Mouse (Mus musculus): ENCODE data around the gene Batf3. TPM values are rescaled to one million over a fixed set of nuclear protein-coding genes. Genes with fewer than 3 reads are reported as not detected.

Batf3 gene
- 4.5 and 4.7 TPM in 2 replicates for polyA plus RNA-seq (2012; rRNA removed)

GRCm38 (mm10) chr1:191097802-191098747 lies at the start of gene Batf3:
Batf3 (plus strand) TSS chr1:191097847.
- peak; percentile 33 for DNase-seq (ENCODE audit: low spot score)

DNA sequence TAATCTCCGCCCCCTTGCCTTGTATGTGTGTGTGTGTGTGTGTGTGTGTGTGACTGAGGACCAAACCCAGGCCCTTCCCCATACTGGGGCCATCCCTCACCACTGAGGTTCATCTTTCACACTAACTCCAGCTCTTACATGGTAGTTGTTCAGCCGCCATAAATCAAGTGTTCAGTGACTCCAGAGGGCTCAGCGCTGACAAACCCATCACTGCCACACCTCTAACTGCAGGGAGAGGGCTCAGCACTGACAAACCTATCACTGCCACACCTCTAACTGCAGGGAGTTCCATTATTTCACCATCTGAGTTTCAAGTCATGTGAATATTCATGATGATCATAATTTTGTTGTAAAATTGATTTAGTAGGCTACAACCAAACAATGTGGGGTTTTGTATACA lies 44.1 kb upstream of the Batf3 start:
- DNase-seq (ENCODE audit: low spot score), result no peak

DNA sequence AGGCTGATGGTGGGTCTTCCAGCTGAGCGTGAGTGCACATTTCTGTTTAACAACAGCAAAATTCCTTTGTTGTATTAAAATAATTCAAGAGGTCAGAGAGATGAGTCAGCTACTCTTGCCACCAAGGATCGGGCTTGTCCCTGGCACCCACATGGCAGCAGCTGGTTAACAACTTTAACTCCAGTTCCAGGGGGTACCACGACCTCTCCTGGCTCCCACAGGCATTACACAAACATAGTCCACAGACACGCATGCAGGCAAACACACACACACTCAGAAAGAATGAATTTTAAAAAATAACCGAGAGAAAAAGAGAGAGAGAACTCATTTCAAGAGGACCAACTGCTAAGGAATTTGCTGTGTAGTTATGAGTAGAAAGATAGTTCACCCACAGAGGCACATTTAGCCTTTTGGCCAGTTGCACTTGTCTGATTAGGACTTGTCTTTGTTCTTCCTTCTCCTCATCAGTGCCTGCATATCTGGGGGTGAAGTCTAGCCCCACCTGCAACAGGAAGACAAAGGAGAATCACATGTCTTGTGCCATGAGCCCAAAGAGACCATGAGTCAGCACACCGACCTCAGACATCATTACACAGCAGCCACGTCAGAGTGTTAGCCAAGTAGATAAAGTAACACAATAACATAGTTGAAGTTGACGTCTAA lies 42.6 kb upstream of the Batf3 start:
- DNase-seq (ENCODE audit: low spot score), result no peak

- DNase-seq (ENCODE audit: low spot score), result no peak
Observed at GRCm38 (mm10) chr1:191055533-191055873, 42.1 kb upstream of the Batf3 start.

DNA sequence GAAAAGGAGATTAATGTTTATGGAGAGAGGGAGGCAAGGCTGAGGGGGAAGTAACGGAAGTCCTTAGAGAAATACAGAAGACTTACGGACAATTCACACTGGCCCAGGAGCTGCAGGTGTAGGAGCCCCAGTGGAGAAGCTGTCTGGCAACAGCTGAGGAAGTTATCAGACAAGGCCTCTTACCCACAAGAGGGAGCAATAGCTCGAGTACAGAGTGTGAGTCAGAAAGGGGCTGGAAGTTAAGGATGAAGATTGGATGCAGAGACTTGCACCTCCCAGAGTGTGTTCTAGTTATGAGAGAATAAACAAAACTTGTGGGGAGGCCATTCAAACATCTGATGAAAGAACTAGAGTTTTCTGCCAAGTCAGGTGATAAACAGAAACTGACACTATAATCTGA lies 40.2 kb upstream of the Batf3 start:
- no peak for DNase-seq (ENCODE audit: low spot score)

GRCm38 (mm10) chr1:191062241-191062780 lies 35.3 kb upstream of the Batf3 start:
- DNase-seq (ENCODE audit: low spot score), result no peak

DNA sequence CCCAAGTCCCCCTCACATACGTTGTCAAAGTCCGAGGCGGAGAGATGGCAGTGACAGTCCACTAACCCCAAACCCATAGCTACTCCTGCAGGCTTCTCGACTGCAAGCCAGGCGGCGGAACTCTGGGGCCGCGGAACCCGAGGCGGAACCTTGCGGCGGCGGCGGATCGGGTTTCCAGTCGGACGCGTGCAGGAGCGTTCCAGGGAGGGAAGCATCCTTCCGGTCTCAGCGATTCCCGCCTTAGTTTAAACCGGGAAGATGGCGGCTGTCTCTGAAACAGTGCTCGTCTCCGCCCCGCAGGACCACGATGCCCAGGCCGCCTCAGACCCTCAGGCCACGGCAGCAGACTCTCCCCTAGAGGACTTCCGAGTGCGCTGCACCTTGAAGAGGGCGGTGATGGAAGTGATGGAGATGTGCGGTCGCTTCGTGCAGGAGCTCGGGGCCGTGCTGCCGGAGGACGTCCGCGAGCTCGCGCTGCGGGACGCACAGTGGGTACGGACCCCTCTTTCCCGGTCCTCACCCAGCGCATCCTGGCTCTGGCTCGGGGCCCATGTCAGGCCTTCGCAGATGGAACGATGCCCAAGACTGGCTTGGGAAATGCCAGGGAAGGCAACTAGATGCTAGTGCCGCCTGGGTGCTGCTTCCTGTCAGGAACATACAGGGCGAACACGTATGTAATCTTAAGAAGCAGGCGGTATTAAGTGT lies 34.7 kb upstream of the Batf3 start, which contains the start of the genes Tatdn3 and Nsl1:
TSS of gene Tatdn3 (minus strand) at position 152 of the 705 bp plus-strand sequence.
TSS of gene Nsl1 (plus strand) at position 232 of the 705 bp plus-strand sequence.
- DNase-seq (ENCODE audit: low spot score), result peak; percentile 96

DNA sequence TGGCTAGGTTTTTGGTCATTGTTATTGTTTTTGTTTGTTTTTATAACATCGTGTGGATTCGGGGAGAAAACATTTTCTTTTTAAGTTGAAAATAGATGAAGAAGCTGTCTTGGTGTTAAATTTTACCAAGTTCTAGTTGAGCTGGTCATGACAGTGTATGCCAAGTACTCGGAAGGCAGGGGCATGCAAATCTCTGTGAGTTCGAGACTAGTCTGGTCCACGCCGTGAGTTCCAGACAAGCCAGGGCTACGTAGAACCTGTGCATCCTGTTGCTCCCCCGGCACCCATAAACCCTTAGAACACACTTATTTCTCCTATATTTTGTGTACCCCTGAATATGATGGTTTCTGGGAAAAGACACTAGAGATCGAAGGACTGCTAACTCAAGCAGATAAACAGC lies 33.9 kb upstream of the Batf3 start:
- no peak for DNase-seq (ENCODE audit: low spot score)

GRCm38 (mm10) chr1:191064535-191064934 lies 33.1 kb upstream of the Batf3 start:
- DNase-seq (ENCODE audit: low spot score), result no peak

GRCm38 (mm10) chr1:191065188-191065587 lies 32.5 kb upstream of the Batf3 start:
- DNase-seq (ENCODE audit: low spot score), result no peak

DNA sequence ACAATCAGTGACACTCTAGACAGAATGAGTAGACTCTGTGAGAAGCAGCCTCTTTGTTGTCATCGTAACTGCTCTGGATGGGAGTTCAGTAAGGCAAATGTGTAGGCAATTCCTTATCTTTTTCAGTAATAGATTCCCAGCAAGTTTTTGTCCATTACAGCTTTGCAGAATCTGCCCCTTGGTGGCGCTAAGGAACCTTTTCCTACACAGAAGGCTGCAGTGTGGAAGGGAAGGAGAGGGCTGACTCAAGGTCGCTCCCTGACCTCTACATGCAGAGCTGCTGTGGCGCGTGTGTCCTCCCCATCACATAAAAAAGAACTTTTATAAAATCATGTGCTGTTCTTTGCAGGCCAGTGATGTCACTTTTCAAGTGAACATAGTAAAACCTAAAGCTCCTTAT lies 29.3 kb upstream of the Batf3 start:
- no peak for DNase-seq (ENCODE audit: low spot score)

DNA sequence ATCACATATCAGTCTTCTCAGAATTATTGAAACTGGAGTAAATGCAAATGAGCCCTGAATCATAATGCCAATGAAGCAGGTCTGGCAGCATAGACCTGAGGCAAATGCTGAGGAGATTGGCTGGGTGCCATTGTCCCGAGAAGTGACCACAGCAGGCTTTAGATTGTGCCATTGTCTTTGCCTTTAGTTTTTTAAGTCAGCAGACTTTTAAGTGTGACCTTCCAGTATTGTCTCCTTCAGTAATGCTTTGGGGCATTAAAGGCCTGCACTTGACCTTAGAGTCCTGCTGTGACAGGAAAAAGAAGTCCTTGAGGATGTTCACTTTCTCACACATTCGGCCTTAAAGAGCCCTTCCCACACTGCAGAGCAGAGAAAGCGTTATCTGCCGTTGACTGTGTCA lies 27.4 kb upstream of the Batf3 start:
- DNase-seq (ENCODE audit: low spot score), result no peak

DNA sequence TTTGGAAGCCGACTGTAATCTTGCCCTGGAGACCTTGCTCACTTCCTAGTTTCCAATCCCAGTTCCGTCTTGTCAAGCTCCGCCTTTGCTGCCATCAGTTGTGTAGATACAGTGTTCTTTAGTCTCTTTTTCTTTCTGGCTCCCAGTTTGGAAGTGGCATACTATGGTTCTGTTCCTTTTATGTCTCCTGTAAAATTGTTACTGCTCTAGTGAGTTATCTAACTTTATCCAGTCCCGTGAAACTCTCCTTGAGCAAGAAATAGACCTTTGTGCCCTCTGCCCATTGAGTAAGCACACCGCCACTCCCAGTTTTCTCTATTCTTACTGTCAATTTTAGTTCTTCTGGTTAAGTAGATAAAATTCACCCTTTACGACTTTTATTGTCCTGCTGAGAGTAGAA lies 26.0 kb upstream of the Batf3 start:
- no peak for DNase-seq (ENCODE audit: low spot score)

- no peak for DNase-seq (ENCODE audit: low spot score)
Observed at GRCm38 (mm10) chr1:191072329-191072913, 25.2 kb upstream of the Batf3 start.

GRCm38 (mm10) chr1:191073001-191073400 lies 24.6 kb upstream of the Batf3 start:
- DNase-seq (ENCODE audit: low spot score), result no peak

GRCm38 (mm10) chr1:191073486-191073885 lies 24.2 kb upstream of the Batf3 start:
- DNase-seq (ENCODE audit: low spot score), result no peak

GRCm38 (mm10) chr1:191075199-191075883 lies 22.3 kb upstream of the Batf3 start:
- DNase-seq (ENCODE audit: low spot score), result no peak

- no peak for DNase-seq (ENCODE audit: low spot score)
Observed at GRCm38 (mm10) chr1:191083230-191083629, 14.4 kb upstream of the Batf3 start.

GRCm38 (mm10) chr1:191084951-191085559 lies 12.6 kb upstream of the Batf3 start:
- DNase-seq (ENCODE audit: low spot score), result no peak

GRCm38 (mm10) chr1:191085597-191085996 lies 12.1 kb upstream of the Batf3 start:
- no peak for DNase-seq (ENCODE audit: low spot score)
